Mouse (Mus musculus) cerebellum, postnatal 10 days (tissue): ENCODE measurements around the gene Rexo2.
"Not testable (repeated sequence)": the region's sequence is repeated elsewhere in the genome, so short reads cannot be mapped to it uniquely, and the experiment has no call there.

Experiments used
- DNase-seq, 2 experiments: peaks; one replicate each; pipeline ENCODE4 v3.0.0; 2021; ENCODE audit warnings: mixed read lengths in 2 of 2

Gene Rexo2

GRCm38 (mm10) chr9:48480411-48481213, at the start of gene Rexo2:
Rexo2 (minus strand) TSS chr9:48480623.
- DNase-seq, result peak; percentile 95 to 98

- DNase-seq, result no peak
Observed at GRCm38 (mm10) chr9:48526520-48526919, 46.1 kb upstream of the Rexo2 start.

- DNase-seq, result no peak
Observed at GRCm38 (mm10) chr9:48525566-48525965, 45.1 kb upstream of the Rexo2 start.

- not testable (repeated sequence) for DNase-seq
Observed at GRCm38 (mm10) chr9:48520405-48520804, 40.0 kb upstream of the Rexo2 start.

- DNase-seq, result peak in 1 of 2 experiments; percentile 10
Observed at GRCm38 (mm10) chr9:48517372-48518130, 37.1 kb upstream of the Rexo2 start.

DNA sequence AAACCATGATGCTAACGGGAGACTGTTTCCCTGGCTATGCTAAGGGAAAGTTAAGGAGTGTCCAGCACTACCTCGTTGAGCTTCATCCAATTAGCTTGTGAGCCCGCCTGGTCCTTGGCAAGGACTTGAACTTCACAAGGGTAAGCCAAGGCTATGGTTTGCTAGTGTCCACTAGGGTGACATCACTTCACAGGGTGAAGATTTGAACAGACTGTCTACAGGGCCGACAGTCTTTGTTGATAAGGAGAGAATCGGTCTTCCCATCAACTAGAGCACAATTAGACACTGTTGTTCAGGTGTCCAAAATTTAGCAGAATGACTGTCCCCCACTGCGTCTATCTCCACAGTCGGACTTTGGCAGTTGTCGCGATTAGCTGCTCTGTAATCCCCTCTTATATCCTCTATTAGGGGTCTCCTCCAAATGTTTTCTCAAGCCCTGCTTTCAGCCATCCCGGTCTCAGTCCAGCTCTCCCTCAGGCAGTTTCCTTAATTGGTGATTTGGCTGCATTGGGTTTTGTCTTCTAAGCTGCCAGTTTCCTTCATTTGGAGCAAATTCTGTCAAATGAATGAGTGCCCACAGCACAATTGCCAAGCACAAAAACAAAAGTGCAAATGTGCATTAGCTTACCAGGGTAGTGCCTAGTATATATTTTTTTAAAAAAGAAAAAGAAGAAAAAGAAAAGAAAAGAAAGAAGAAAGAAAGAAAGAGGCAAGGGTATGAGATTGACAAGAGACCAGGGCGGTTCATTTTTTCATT, 36.4 kb upstream of the Rexo2 start:
- DNase-seq, result peak; percentile 37 to 39

DNA sequence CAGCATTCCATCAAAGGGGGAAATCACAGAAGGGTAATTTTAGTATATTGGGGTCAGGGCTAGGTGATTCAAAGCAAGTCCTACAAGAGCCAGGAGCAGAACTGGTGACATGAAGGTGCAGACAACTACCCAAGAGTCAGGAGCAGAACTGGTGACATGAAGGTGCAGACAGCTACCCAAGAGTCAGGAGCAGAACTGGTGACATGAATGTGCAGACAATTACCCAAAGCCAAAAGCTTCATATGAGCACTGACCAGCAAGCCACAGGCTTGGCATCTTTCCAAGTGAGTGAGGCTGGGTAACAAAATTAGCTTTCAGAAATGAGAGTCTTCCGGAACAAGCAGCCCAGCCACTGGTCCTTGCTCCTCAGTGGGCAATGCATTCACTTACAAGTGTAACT, 34.9 kb upstream of the Rexo2 start:
- peak; percentile 55 to 62 for DNase-seq

- DNase-seq, result no peak
Observed at GRCm38 (mm10) chr9:48510134-48510533, 29.7 kb upstream of the Rexo2 start.

DNA sequence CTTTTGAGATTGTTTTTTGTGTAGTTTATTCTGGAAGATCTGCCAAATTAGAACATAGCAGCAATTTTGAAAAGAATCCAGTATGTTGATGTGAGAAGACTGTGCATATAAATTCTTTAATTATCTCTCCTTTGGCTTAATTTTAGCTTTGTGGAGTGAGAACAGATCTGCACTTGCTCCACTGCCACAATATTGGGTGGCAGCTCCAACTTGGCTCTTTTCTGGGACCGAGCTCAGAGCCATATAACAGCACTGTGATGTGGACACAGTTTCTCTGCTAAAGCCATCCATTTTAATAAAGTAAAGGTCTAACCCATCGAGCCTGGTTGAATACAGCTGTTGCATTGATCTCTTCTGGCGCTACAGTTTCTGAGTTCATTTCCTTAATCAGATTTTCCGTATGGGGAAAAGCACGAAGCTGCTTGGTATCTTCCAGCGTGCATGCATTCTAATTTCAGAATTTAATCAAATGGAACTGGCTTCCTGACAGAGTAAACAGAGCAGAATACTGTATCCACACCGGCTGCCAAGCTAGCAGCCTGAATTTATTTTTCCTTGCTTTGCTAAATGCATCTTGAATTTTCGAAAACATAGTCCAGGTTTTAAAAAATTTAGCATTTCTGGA, 24.4 kb upstream of the Rexo2 start:
- DNase-seq, result peak; percentile 13 to 26

DNA sequence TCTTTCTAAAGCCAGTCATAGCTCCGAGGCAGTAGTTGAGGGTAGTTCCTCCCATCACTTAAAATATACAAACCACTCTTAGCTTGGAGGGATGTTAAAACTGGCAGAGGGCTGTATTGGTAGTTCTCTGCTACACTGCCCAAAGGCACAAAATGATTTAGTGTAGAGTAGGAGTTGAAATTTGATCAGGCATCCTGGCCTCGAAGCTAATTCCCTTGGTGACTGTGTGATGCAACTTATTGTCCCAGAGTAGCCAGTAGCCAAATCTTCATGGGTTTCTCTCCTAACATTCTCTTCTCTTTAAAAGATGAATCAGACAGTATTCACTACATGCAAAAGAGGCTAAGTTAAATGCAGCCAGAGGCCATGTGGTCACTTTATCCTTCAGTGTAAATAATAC, 22.6 kb upstream of the Rexo2 start:
- DNase-seq, result no peak

DNA sequence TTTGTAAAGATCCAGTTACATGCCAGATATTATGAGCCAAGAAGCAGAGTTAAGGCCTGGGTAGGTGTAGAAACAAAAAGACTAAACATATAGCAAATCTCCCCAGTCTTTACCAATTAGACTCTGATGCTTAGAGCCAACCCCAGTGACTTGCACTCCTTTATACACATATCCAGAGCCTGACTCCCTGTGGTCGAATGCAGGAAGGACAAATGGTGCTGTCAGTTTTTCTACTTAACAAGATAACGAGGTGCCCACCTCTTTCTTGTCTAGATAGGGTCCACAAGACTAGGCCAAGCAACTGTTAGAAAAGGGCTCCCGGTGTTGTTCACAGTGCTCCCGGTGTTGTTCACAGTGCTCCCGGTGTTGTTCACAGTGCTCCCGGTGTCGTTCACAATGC, 20.8 kb upstream of the Rexo2 start:
- DNase-seq, result no peak

DNA sequence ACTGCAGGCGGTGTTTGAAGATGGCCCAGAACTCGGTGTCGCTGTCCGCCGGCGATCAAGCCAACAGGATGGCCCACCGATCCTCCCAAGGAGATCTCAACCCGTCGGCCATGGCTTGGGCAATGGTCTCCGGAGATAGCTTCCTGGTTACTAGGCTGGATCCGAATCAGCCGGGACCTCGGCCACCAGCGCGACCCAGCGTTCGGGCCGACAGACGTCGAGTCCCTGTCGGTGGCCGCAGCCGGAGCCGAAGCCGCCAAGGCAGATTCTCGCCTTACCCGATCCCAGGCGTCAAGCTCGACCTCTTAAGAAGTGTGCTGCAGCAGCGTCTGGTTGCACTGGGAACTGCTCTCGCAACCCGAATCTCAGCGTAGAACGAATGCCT, 15.1 kb upstream of the Rexo2 start:
- DNase-seq, result no peak

DNA sequence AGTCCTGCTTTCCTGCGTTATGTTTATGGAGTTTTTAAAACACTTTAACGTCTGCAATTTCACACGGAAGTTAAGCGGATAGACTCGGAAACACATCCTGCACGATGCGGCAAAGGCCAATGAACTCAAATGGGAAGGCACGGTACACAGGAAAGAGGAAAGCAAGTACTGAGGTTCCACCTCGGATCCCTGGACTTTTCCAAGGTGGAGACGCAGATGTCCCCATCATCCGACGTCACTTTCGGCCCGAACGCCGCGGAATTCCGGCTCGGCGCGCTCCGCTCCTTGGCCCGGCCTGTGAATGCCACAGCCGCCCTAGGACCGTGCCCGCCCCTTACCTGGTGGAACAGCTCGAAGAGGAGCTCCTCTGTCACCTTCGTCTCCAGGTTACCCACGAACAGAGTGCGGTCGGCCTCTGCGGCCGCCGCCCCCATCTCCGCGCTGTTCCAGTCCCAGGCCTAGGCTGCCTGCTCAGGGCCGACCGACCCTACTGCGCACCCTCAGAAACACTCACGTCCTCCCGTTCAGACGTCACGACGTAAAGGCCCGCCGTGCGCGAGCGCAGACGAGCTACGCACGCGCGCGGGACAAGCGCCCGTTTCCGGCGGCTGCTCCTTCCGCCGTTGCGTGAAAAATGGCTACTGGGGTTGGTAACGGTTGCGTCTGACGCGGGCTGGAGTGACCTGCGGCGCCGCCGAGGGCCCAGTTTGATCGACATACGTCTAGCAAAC, 14.6 kb upstream of the Rexo2 start, which contains the start of the genes Rbm7 and Gm5617:
TSS of gene Rbm7 (minus strand) at position 483 of the 731 bp plus-strand sequence.
TSS of gene Gm5617 (plus strand) at position 626 of the 731 bp plus-strand sequence.
- peak; percentile 97 to 98 for DNase-seq

DNA sequence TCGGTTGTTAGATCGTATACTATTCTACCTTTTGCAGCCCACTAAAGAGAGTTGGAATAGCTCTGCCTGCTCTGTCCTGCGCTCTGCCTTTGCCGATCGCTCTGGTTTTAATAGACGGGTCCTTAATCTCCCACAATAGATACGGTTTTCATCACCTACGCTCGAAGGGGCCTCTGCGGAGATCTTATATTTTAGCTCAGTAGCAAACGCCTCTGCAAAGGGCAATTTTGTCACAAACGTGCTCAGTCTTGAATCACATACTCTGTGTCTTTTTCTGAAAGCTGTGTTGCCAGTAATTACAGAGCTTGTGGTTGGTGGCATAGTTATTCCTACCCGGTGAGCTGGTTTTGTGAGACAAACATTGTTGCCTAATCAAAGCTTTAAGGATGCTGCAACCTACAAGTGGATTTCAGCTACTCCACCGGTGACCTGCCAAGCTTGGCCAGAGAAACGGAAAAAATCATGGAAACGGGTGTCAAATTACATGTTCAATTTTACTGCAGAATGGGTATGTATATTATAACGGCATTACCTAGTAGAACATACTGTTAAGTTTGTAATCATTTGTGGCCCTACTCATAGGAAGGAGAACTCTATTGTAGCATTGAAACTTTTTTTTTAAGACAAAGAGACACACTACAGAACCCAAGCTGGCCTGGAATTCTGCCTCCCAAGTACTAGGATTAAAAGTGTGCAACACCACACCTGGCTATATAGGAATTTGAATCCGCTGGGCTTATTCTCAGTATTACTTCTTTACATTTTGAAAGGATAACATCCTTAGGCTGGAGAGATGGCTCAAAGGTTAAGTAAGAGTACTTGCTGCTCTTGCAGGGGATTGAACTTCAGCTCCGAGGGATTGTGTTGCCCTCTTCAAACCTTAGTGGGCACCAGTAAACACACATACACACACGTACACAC, 1.1 kb upstream of the Rexo2 start:
- DNase-seq, result peak in 1 of 2 experiments; percentile 15

DNA sequence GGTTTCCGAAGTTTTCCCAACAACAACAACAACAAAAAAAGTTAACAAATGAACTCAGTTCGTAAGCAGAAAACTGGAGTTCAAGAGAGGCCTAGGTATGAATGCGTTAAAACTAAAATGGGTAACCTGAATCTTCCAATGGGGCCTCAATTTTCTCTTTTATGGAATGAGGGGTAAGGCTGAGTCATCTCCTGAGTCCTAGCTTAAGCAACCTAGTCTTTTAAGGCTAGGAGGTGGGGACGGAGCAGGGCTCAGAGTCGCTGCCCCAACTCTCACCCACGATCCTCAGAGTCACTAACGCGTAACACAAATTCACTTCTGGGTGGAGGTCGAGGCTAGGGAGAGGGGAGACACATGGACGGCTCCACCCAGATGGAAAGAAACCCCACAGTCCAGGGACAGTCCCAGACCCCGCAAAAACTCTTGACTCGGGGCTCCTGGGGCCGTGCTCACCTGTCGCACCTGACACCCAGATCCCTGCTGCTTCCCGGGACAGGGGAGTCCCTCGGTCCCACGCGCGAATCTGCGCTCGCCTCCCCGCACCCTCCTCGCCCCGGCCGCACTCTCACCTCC, 499 bp downstream of the Rexo2 start:
- DNase-seq, result no peak

GRCm38 (mm10) chr9:48478808-48479207, 1.6 kb downstream of the Rexo2 start:
- DNase-seq, result no peak

DNA sequence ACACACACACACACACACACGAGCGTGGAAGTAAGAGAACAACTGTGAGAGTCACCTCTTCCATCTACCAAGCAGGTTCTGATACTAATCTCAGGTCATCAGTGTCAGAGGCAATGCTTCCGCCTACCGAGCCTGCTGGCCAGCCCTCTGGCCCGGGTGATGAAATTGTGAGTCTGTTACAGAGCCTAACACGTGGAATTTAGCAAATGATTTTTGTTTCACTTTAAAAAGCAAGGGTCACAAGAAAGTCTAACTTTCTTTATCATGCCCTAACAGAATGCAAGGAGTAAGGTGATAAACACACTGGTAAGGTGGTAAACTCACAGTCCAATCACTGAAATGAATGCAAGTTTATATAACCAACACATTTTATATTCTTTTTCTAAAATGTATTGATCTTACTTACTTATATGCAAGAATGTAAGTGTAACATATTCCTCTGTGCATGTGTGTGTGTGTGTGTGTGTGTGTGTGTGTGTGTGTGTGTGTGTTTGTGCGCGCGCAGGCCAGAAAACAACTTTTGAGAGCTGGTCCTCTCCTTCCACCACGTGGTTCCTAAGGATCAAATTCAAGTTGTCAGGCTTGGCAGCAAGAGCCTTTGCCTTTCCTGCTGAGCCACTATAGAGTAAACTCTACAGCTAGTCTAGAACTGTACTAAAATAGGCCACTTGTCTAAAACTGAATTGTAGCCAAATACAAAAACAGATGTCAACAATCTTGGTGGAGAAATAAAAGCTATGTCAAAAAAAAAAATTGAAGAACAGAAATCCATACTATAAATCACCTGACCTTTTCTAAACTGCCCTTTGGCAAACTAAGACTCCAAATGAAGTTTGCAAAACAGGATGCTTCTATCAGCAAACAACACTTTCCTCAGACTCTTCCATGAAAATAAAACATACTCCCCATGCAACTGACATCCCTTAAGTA, 3.9 kb downstream of the Rexo2 start:
- DNase-seq, result no peak

DNA sequence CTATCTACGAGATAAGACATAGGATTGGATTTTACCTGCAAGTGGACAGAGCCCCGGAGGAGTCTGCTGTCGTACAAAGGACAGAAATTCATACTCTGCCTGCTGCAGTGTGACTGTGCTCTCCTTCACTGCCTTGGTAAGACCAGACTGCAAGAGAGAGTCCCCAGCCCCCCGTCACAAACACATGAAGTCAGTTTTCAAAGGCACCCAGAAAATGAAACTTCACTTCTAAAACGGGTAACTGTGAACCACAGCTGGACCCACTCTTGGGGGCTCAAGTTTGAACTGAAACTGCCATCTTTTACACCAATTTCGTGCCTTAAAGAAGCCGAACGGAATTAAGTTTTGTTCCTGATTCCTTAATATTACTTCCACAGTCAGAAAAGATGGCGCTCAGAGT, 6.1 kb downstream of the Rexo2 start:
- no peak for DNase-seq

DNA sequence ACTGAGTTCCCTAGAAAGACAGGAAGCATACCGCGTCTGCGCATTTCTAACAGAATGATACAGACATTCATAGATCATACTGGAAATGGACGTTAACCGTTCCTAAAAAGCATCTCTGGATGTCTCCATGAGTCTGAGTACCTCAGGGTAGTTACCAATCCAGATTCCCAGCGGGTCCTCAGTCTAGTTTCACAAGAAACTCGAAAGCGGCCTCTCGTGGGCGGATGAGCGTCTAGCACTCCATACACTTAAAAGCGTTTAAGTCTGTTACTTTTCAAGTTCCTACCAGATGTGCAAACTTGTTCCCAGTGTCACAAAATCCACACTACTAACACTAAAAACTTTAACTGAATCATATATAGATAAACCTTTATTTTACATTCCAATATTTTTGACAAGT, 7.3 kb downstream of the Rexo2 start:
- DNase-seq, result no peak
